Mouse (Mus musculus): ENCODE data around the gene Pdgfc. TPM values are rescaled to one million over a fixed set of nuclear protein-coding genes. Genes with fewer than 3 reads are reported as not detected.

The Pdgfc gene
- polyA plus RNA-seq, 1 experiment from 2014 or later, result 30.2 TPM

DNA sequence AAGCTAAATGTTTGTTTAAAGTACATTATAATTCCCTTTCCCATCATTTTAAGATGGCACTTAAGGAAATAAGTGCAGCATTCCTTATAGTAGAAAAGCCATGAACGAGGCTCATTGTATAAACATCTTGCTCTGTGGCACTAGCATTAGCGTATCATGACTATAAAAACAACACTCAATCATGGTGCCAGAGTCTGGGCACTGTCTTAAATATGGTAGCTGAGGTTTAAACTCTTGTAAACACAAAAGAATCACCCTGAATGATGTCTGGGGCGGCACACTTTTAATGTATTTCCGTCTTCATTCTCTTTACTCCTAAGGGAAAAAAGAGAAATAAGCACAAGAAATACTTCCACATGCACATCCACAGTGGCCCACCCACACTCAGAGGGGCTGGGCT is 192.1 kb downstream of the Pdgfc start:
- no peak overlapping the region for H3K27ac ChIP-seq
- no peak overlapping the region for H3K9ac ChIP-seq
- no peaks in the 10 kb centered on the region for H3K36me3 ChIP-seq
- no peaks in the 10 kb centered on the region for H3K4me1 ChIP-seq
- no peak overlapping the region for H3K4me2 ChIP-seq
- WGBS, result 23% methylated on average over 4 of the region's 4 CpGs
- H3K27me3 ChIP-seq, result no peaks in the 10 kb centered on the region
- no peak overlapping the region for H3K4me3 ChIP-seq (replicated peaks)
- no peaks in the 10 kb centered on the region for H3K9me3 ChIP-seq (replicated peaks)
- 0 out of 2 replicates have a peak, but pooled peaks have one; percentile 69 for ATAC-seq (replicated peaks; ENCODE audit: low FRiP score)

DNA sequence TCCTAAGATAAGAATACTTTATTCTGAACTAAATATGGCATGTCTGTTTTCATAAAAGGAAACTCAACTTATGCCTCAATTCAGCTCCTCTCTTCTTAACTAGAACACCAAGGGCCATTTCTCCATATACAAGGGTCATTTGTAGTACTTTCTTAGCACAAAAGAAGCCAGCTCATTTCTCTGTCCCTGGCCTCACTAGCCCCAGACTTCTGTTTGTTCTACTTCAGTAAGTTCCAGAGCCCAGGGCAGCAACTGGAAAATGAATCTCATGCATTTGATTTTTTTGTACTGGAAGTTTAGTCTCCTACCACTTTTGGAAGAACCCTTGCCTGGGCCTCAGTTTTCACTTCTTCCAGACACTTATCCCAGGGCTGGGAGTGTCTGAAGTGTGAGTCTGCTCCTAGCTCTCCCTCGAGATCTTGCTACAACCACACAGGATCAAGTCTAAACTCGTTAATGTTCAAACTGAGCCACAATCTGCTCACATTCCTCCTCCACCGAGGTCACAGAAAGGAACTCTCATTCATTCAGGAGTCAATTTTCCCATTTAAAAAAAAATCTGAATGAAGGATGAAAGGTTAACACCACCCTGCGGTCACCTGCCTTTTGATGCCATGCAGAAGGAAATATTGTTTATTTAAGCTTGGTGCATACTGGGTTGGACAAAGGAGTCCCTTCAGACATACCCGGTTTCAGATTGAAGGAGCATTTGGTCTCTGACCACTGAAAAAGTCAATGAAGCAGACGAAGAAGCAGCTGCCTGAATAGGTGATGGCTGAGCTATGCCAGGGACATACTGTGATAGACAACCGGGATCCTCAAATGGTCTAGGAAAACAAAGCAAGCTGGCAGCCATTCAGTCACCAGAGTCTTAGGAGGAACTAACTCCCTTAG is 206.7 kb downstream of the Pdgfc start:
- peak overlapping the region; percentile 33; the same call in 1 of the 2 replicates for H3K4me2 ChIP-seq
- no peaks in the 10 kb centered on the region for H3K9me3 ChIP-seq (replicated peaks)
- H3K4me3 ChIP-seq (replicated peaks), result no peak overlapping the region
- H3K36me3 ChIP-seq, result no peaks in the 10 kb centered on the region
- H3K4me1 ChIP-seq, result peaks cover 11% of the 10 kb centered on the region; the same call in 1 of the 2 replicates
- ATAC-seq (replicated peaks; ENCODE audit: low FRiP score), result peak; percentile 88
- 35% methylated on average over 7 of the region's 7 CpGs for WGBS
- H3K9ac ChIP-seq, result no peak overlapping the region
- H3K27ac ChIP-seq, result peak overlapping the region; percentile 74
- no peaks in the 10 kb centered on the region for H3K27me3 ChIP-seq

DNA sequence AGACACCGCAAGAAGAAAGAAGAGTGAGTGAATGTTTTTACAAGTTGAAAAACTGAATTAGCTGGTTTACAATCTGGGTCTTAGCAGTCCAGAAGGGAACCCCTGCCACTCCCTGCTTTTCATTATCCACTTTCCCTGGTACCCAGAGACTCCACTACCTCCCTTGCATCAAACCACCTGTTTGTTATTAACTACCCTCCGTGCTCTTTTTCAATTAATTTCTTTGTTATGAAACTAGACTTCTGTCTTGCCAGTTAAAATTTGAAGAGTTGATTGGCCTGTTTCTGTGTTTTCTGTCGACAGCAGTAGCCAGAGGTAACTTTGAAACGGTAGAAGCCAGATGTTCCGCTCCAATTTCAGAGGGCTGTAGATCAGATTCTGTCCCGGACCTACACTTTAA is 207.4 kb downstream of the Pdgfc start:
- Histone ChIP-seq H3K4me1 (peaks cover 11% of the 10 kb centered on the region; the same call in 1 of the 2 replicates), H3K27me3 (no peaks in the 10 kb centered on the region), H3K4me3 (replicated peaks) (no peak overlapping the region), H3K4me2 (no peak overlapping the region), H3K36me3 (no peaks in the 10 kb centered on the region), H3K9ac (no peak overlapping the region), H3K27ac (peak overlapping the region; percentile 74), H3K9me3 (replicated peaks) (no peaks in the 10 kb centered on the region)
- ATAC-seq (replicated peaks; ENCODE audit: low FRiP score), result peak; percentile 43
- WGBS, result 59% methylated on average over 6 of the region's 6 CpGs

DNA sequence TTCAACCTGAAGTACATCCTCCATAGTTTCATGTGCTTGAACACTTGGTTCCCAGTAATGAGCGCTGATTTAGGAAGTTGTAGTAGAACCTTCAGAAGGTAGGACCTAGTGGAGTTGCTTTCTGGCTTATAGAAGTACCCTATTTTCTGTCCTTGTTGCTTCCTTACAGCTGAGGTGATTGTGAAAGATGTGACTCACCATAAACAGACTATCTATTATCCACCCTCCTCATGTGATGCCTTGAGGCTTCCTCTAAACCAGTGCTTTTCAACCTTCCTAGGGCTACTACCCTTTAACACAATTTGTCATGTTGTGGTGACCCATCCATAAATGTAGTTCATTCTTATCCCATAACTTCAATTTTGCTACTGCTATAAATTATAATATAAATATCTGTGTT is 226.6 kb downstream of the Pdgfc start:
- H3K4me1 ChIP-seq, result no peaks in the 10 kb centered on the region
- H3K4me3 ChIP-seq (replicated peaks), result no peak overlapping the region
- no peak overlapping the region for H3K4me2 ChIP-seq
- no peak for ATAC-seq (replicated peaks; ENCODE audit: low FRiP score)
- H3K27me3 ChIP-seq, result no peaks in the 10 kb centered on the region
- H3K27ac ChIP-seq, result no peak overlapping the region
- no peak overlapping the region for H3K9ac ChIP-seq
- WGBS, result 92% methylated on average over 1 of the region's 1 CpGs
- H3K36me3 ChIP-seq, result no peaks in the 10 kb centered on the region
- H3K9me3 ChIP-seq (replicated peaks), result no peaks in the 10 kb centered on the region

Other genes with a start within 250 kb of the Pdgfc start
- gene Gria2, start 233.6 kb upstream of the Pdgfc start, polyA plus RNA-seq (2015; fragmentation: Nextera tagmentation; extraction: Ambion mirVana), result 0.72 and 1.1 TPM in 2 replicates
- gene Glrb, start 122.8 kb upstream of the Pdgfc start, polyA plus RNA-seq (2015; fragmentation: Nextera tagmentation; extraction: Ambion mirVana), result 8.2 and 9.5 TPM in 2 replicates